Mouse (Mus musculus) lung, postnatal 0 days (tissue): ENCODE measurements around the gene Irf7.
"Not testable (repeated sequence)": the region's sequence is repeated elsewhere in the genome, so short reads cannot be mapped to it uniquely, and the experiment has no call there.

Experiments
- CTCF ChIP-seq: IDR thresholded peaks from 2 replicates; pipeline ENCODE4 v1.5.1; 2016; ENCODE audit warnings: antibody characterized with exemption, mild to moderate bottlenecking
- EP300 ChIP-seq: IDR thresholded peaks from 2 replicates; pipeline ENCODE4 v1.6.1; 2016; ENCODE audit warnings: antibody characterized with exemption, mild to moderate bottlenecking, control low read depth

DNA sequence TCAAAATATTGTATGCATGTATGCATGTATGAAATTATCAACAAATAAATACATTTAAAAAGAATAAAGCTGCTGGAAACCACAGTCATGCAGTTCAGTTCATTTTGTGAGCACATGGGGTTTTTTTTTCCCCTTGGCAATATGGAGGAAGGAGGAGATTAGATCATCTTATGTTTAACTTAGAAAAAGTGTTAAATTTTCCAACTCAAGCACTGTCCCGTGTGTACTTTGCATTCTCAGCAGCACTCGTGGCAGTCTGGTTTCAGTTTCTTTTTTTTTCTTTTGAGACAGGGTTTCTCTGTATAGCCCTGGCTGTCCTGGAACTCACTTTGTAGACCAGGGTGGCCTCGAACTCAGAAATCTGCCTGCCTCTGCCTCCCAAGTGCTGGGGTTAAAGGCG lies 15.8 kb downstream of the Irf7 start:
- TF ChIP-seq CTCF, EP300: not testable (repeated sequence)
